In genomic region chr1:131095574-131095973, GRCm38 (mm10) we compare ENCODE assay signal across 9 mouse cellular contexts. TPM values are rescaled to one million over a fixed set of nuclear protein-coding genes. Genes with fewer than 3 reads are reported as not detected.
DNase-seq lines count a peak whose midpoint lies in the region; ATAC-seq and TF ChIP-seq lines count a peak whose summit lies in the region.
"Had no signal": no experiment of that assay in that cellular context is flagged by ENCODE, and none has a peak within 500 bp of the region (broad histone marks: within the 10 kb centered on the region; RNA-seq: fewer than 3 reads in every experiment).

No protein-coding gene starts in this region.

- no peaks in the 10 kb centered on the region for H3K9me3 ChIP-seq in forebrain, postnatal 0 days (ENCODE audit: low read length)
- H3K9me3 ChIP-seq in liver, postnatal 0 days (ENCODE audit: low read length): no peaks in the 10 kb centered on the region
- no peaks in the 10 kb centered on the region for H3K9me3 ChIP-seq in stomach, postnatal 0 days (ENCODE audit: control insufficient read depth, low read length)

- WGBS in spleen, adult 2 months: 9% methylated on average over 8 of the region's 8 CpGs
- WGBS in forebrain, postnatal 0 days: 6% methylated on average over 8 of the region's 8 CpGs
- WGBS in liver, postnatal 0 days (ENCODE audit: insufficient replicate concordance): 16% methylated on average over 8 of the region's 8 CpGs
- 6% methylated on average over 8 of the region's 8 CpGs for WGBS in stomach, postnatal 0 days

- peaks cover 16% of the 10 kb centered on the region; the same call in 1 of the 2 replicates for H3K4me1 ChIP-seq in spleen, adult 2 months (ENCODE audit: control insufficient read depth, insufficient read depth, insufficient read length)
- H3K4me1 ChIP-seq in forebrain, postnatal 0 days (ENCODE audit: insufficient read depth): peaks cover 15% of the 10 kb centered on the region; the same call in 1 of the 2 replicates
- H3K4me1 ChIP-seq in liver, postnatal 0 days (ENCODE audit: insufficient read depth): peaks cover 49% of the 10 kb centered on the region
- peaks cover 22% of the 10 kb centered on the region for H3K4me1 ChIP-seq in stomach, postnatal 0 days (replicated peaks; ENCODE audit: control insufficient read depth, insufficient read depth)

- no peak for DNase-seq in spleen, adult 2 months (ENCODE audit: low read depth in 1 of 2, low spot score in 2 of 2)
- DNase-seq in spleen, postnatal 4 days (ENCODE audit: low spot score in 2 of 2): no peak
- DNase-seq in forebrain, postnatal 0 days: peak; percentile 24
- no peak for DNase-seq in liver, postnatal 0 days
- DNase-seq in stomach, postnatal 0 days (ENCODE audit: low spot score): no peak
- DNase-seq in cerebellum, adult 11 months: no peak
- no peak for DNase-seq in MN1 (ENCODE audit: low spot score)
- DNase-seq: adrenal gland, postnatal 36 days had no signal

- H3K9ac ChIP-seq in forebrain, postnatal 0 days: no peak overlapping the region
- peak overlapping the region; percentile 93 for H3K9ac ChIP-seq in liver, postnatal 0 days (replicated peaks)
- H3K9ac ChIP-seq in stomach, postnatal 0 days (ENCODE audit: low read length): no peak overlapping the region

- TF ChIP-seq POLR2A in spleen, adult 2 months (IDR thresholded peaks at IDR 0.05; ENCODE audit: low read depth, low read length): no peak

- ATAC-seq in forebrain, postnatal 0 days: no peak
- ATAC-seq in liver, postnatal 0 days: no peak
- ATAC-seq in stomach, postnatal 0 days (ENCODE audit: low FRiP score, low TSS enrichment): no peak
- no peak for ATAC-seq in CD4-positive, CD25-positive, alpha-beta regulatory T cell, adult 4 months

- peak overlapping the region; percentile 76 for H3K4me3 ChIP-seq in spleen, adult 2 months (ENCODE audit: extremely low read depth, insufficient read depth, insufficient read length)
- H3K4me3 ChIP-seq in forebrain, postnatal 0 days (ENCODE audit: low read depth, low read length): peak overlapping the region; percentile 94
- peak overlapping the region; percentile 95 for H3K4me3 ChIP-seq in liver, postnatal 0 days (ENCODE audit: low read depth, low read length)
- peak overlapping the region; percentile 93 for H3K4me3 ChIP-seq in stomach, postnatal 0 days (ENCODE audit: low read depth, low read length)

- no peaks in the 10 kb centered on the region for H3K36me3 ChIP-seq in spleen, adult 2 months (ENCODE audit: control insufficient read depth, insufficient read depth, low read length)
- no peaks in the 10 kb centered on the region for H3K36me3 ChIP-seq in forebrain, postnatal 0 days (ENCODE audit: insufficient read depth)
- H3K36me3 ChIP-seq in liver, postnatal 0 days (replicated peaks; ENCODE audit: insufficient read depth, low read length): no peaks in the 10 kb centered on the region
- no peaks in the 10 kb centered on the region for H3K36me3 ChIP-seq in stomach, postnatal 0 days (ENCODE audit: control insufficient read depth, insufficient read depth, low read length)

- no peaks in the 10 kb centered on the region for H3K27me3 ChIP-seq in spleen, adult 2 months (ENCODE audit: control insufficient read depth, insufficient read depth, low read length)
- no peaks in the 10 kb centered on the region for H3K27me3 ChIP-seq in forebrain, postnatal 0 days (ENCODE audit: insufficient read depth, low read length)
- no peaks in the 10 kb centered on the region for H3K27me3 ChIP-seq in liver, postnatal 0 days (ENCODE audit: insufficient read depth, low read length)
- no peaks in the 10 kb centered on the region for H3K27me3 ChIP-seq in stomach, postnatal 0 days (ENCODE audit: control insufficient read depth, insufficient read depth, low read length)

- peak overlapping the region; percentile 34; the same call in 1 of the 2 replicates for H3K27ac ChIP-seq in spleen, adult 2 months (ENCODE audit: insufficient read depth, low read length)
- no peak overlapping the region for H3K27ac ChIP-seq in forebrain, postnatal 0 days (ENCODE audit: low read depth, low read length)
- peak overlapping the region; percentile 96 for H3K27ac ChIP-seq in liver, postnatal 0 days (ENCODE audit: low read depth)
- H3K27ac ChIP-seq in stomach, postnatal 0 days (replicated peaks): peak overlapping the region; percentile 36

- TF ChIP-seq CTCF in spleen, adult 2 months (IDR thresholded peaks at IDR 0.05; ENCODE audit: extremely low read depth, insufficient read depth, insufficient read length, insufficient replicate concordance): no peak
- no peak for TF ChIP-seq CTCF in forebrain, postnatal 0 days (IDR thresholded peaks at IDR 0.05; ENCODE audit: low read depth)
- TF ChIP-seq CTCF in liver, postnatal 0 days (IDR thresholded peaks at IDR 0.05; ENCODE audit: low read depth): no peak
- no peak for TF ChIP-seq CTCF in stomach, postnatal 0 days (IDR thresholded peaks at IDR 0.05; ENCODE audit: low read depth)

- H3K4me2 ChIP-seq in forebrain, postnatal 0 days (ENCODE audit: low read depth): peak overlapping the region; percentile 78
- H3K4me2 ChIP-seq in liver, postnatal 0 days (ENCODE audit: low read depth, low read length): peak overlapping the region; percentile 98
- peak overlapping the region; percentile 84 for H3K4me2 ChIP-seq in stomach, postnatal 0 days (replicated peaks; ENCODE audit: low read depth)

- no peak for TF ChIP-seq EP300 in liver, postnatal 0 days (IDR thresholded peaks at IDR 0.05; ENCODE audit: low read depth)
- no peak for TF ChIP-seq EP300 in stomach, postnatal 0 days (optimal IDR thresholded peaks at IDR 0.05)

RNA-seq across cellular contexts. Expression of gene Mapkapk2, which starts 2.1 kb away (rescaled TPM):
- polyA plus RNA-seq in spleen, adult 2 months (2012; rRNA removed): 55.3 and 72.5 TPM in 2 replicates
- 47.9 and 57.3 TPM in 2 replicates for total RNA-seq in forebrain, postnatal 0 days (2014; rRNA removed)
- 18.0 and 18.3 TPM in 2 replicates for polyA plus RNA-seq in forebrain, postnatal 0 days (2015; fragmentation: Nextera tagmentation; extraction: Ambion mirVana)
- 18.3 and 19.6 TPM in 2 replicates for polyA plus RNA-seq in liver, postnatal 0 days (2015; fragmentation: Nextera tagmentation; extraction: Ambion mirVana)
- 34.6 and 35.4 TPM in 2 replicates for polyA plus RNA-seq in stomach, postnatal 0 days (2015; fragmentation: Nextera tagmentation; extraction: Ambion mirVana)
- polyA plus RNA-seq in CD4-positive, CD25-positive, alpha-beta regulatory T cell, adult 4 months (2017; shearing (Covaris generic)): 10 to 100 TPM in 1 of 2 experiments, 1 to 10 TPM in 1; 5.6 to 10.9 TPM

RNA-seq across cellular contexts. Expression of gene Dyrk3, which starts 42.6 kb away (rescaled TPM):
- 3.6 and 4.6 TPM in 2 replicates for polyA plus RNA-seq in spleen, adult 2 months (2012; rRNA removed)
- 14.3 and 16.9 TPM in 2 replicates for total RNA-seq in forebrain, postnatal 0 days (2014; rRNA removed)
- 17.7 and 19.1 TPM in 2 replicates for polyA plus RNA-seq in forebrain, postnatal 0 days (2015; fragmentation: Nextera tagmentation; extraction: Ambion mirVana)
- 9.5 and 10.3 TPM in 2 replicates for polyA plus RNA-seq in liver, postnatal 0 days (2015; fragmentation: Nextera tagmentation; extraction: Ambion mirVana)
- 1.4 TPM in 2 replicates for polyA plus RNA-seq in stomach, postnatal 0 days (2015; fragmentation: Nextera tagmentation; extraction: Ambion mirVana)
- under 1 TPM in 1 of 2 experiments, not detected in 1; 0.19 TPM for polyA plus RNA-seq in CD4-positive, CD25-positive, alpha-beta regulatory T cell, adult 4 months (2017; shearing (Covaris generic))

RNA-seq across cellular contexts. Expression of gene Eif2d, which starts 57.4 kb away (rescaled TPM):
- polyA plus RNA-seq in spleen, adult 2 months (2012; rRNA removed): 17.4 and 19.6 TPM in 2 replicates
- 38.5 and 41.6 TPM in 2 replicates for total RNA-seq in forebrain, postnatal 0 days (2014; rRNA removed)
- polyA plus RNA-seq in forebrain, postnatal 0 days (2015; fragmentation: Nextera tagmentation; extraction: Ambion mirVana): 49.3 and 49.8 TPM in 2 replicates
- polyA plus RNA-seq in liver, postnatal 0 days (2015; fragmentation: Nextera tagmentation; extraction: Ambion mirVana): 18.2 and 19.0 TPM in 2 replicates
- 36.3 and 38.8 TPM in 2 replicates for polyA plus RNA-seq in stomach, postnatal 0 days (2015; fragmentation: Nextera tagmentation; extraction: Ambion mirVana)
- 10 to 100 TPM; 52.0 to 75.1 TPM for polyA plus RNA-seq in CD4-positive, CD25-positive, alpha-beta regulatory T cell, adult 4 months (2017; shearing (Covaris generic))
